Mouse (Mus musculus) embryonic facial prominence, embryonic 12.5 days (tissue): Measurements from ENCODE around the gene Helb. TPM values are rescaled to one million over a fixed set of nuclear protein-coding genes. Genes with fewer than 3 reads are reported as not detected.

Experiments used
- ATAC-seq: fragments of 200-750 bp; cut with Nextera tagmentation; 2 replicates; pipeline ENCODE4 v1.8.0; 2017; ENCODE audit not compliant: insufficient number of reproducible peaks, insufficient read depth, low FRiP score, low TSS enrichment
- H3K27ac ChIP-seq: fragments of 300-500 bp; sonication (generic); 2 replicates; pipeline ENCODE4 v1.5.1; 2016; ENCODE audit warnings: mild to moderate bottlenecking
- H3K27me3 ChIP-seq: fragments of 300-500 bp; sonication (generic); 2 replicates; pipeline ENCODE4 v1.6.1; 2016; ENCODE audit warnings: mild to moderate bottlenecking, moderate library complexity
- H3K36me3 ChIP-seq: fragments of 300-500 bp; sonication (generic); 2 replicates; pipeline ENCODE4 v1.6.1; 2016; ENCODE audit warnings: mild to moderate bottlenecking
- H3K4me1 ChIP-seq: fragments of 300-500 bp; sonication (generic); 2 replicates; pipeline ENCODE4 v1.6.1; 2016
- H3K4me2 ChIP-seq: fragments of 300-500 bp; sonication (generic); replicated peaks from 2 replicates; pipeline ENCODE4 v1.6.1; 2016; ENCODE audit warnings: mild to moderate bottlenecking, moderate library complexity
- H3K4me3 ChIP-seq: fragments of 300-500 bp; sonication (generic); 2 replicates; pipeline ENCODE4 v1.5.1; 2016; ENCODE audit warnings: mild to moderate bottlenecking
- H3K9ac ChIP-seq: fragments of 300-500 bp; sonication (generic); 2 replicates; pipeline ENCODE4 v1.6.1; 2016; ENCODE audit warnings: mild to moderate bottlenecking, moderate library complexity
- H3K9me3 ChIP-seq: fragments of 300-500 bp; sonication (generic); 2 replicates; pipeline ENCODE4 v1.6.1; 2016; ENCODE audit warnings: mild to moderate bottlenecking, moderate library complexity
- WGBS: fragments of 180-500 bp; shearing (Covaris S2); methylation state at CpG from one replicate; pipeline ENCODE4 v1.1.7; 2016; 5-methylcytosine and 5-hydroxymethylcytosine counted together
- polyA plus RNA-seq: library from polyadenylated mRNA; unstranded; fragments of >200 nt; fragmentation: Nextera tagmentation; extraction: Ambion mirVana; gene quantifications from 2 replicates; pipeline ENCODE4 v1.2.1, GENCODE M21; 2016

Helb gene
- polyA plus RNA-seq, 1 experiment from 2014 or later, result 7.9 TPM

GRCm38 (mm10) chr10:120077850-120078249 lies 34.9 kb downstream of the Helb start:
- Histone ChIP-seq H3K36me3 (peaks cover 3% of the 10 kb centered on the region; the same call in 1 of the 2 replicates), H3K9ac (no peak overlapping the region), H3K27ac (no peak overlapping the region), H3K27me3 (no peaks in the 10 kb centered on the region), H3K9me3 (no peaks in the 10 kb centered on the region), H3K4me1 (no peaks in the 10 kb centered on the region), H3K4me2 (no peak overlapping the region), H3K4me3 (no peak overlapping the region)
- WGBS, result 71% methylated on average over 3 of the region's 3 CpGs
- ATAC-seq, result no peak

DNA sequence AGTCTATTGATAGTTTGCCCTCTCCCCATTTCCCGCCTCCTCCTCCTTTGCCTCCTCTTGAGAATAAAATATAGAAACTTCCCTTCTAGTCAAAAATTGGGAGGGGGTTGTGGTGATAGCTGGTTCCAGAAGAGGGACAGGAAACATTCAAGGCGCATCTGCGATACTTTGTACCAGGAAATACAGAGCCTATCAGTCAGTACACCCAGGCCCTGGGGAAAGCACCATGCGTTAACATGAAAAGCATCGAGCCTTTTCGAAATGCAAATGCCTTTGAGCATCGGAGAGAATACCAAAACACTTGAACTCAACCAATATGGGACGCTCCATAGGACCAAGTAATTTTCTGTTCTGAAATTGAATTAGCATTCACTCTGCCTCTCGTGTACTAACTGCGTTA lies 46.5 kb downstream of the Helb start:
- no peaks in the 10 kb centered on the region for H3K4me1 ChIP-seq
- H3K36me3 ChIP-seq, result no peaks in the 10 kb centered on the region
- no peak for ATAC-seq

DNA sequence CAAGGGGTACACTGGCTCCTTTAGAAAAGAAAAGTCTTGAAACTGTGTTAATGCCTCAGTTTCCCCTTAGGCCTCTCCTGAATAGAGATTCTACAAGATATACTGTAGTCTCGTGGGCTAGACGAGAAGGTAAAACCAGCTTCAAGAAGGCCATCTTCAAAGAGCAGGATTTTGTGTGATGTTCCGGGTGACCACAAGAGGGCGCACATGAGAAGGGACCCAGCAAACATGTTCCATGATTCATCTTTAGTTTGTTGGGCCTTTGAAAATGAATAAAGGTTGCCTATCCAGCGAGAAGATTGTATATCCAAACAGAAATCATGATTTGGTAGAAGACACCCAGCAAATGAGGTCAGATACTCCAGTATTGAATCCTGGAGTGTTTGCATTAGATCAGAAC lies 48.4 kb downstream of the Helb start:
- no peak overlapping the region for H3K27ac ChIP-seq
- no peaks in the 10 kb centered on the region for H3K9me3 ChIP-seq
- no peak overlapping the region for H3K4me3 ChIP-seq
- no peak overlapping the region for H3K9ac ChIP-seq
- 24% methylated on average over 5 of the region's 5 CpGs for WGBS
- H3K4me1 ChIP-seq, result no peaks in the 10 kb centered on the region
- no peak for ATAC-seq
- H3K27me3 ChIP-seq, result no peaks in the 10 kb centered on the region
- H3K4me2 ChIP-seq, result no peak overlapping the region
- H3K36me3 ChIP-seq, result no peaks in the 10 kb centered on the region

More for the DNA sequence above, 46.5 kb downstream of the Helb start:
- Histone ChIP-seq H3K27ac (no peak overlapping the region), H3K4me3 (no peak overlapping the region), H3K9ac (no peak overlapping the region), H3K4me2 (no peak overlapping the region), H3K27me3 (no peaks in the 10 kb centered on the region), H3K9me3 (no peaks in the 10 kb centered on the region)
- 91% methylated on average over 10 of the region's 10 CpGs for WGBS

DNA sequence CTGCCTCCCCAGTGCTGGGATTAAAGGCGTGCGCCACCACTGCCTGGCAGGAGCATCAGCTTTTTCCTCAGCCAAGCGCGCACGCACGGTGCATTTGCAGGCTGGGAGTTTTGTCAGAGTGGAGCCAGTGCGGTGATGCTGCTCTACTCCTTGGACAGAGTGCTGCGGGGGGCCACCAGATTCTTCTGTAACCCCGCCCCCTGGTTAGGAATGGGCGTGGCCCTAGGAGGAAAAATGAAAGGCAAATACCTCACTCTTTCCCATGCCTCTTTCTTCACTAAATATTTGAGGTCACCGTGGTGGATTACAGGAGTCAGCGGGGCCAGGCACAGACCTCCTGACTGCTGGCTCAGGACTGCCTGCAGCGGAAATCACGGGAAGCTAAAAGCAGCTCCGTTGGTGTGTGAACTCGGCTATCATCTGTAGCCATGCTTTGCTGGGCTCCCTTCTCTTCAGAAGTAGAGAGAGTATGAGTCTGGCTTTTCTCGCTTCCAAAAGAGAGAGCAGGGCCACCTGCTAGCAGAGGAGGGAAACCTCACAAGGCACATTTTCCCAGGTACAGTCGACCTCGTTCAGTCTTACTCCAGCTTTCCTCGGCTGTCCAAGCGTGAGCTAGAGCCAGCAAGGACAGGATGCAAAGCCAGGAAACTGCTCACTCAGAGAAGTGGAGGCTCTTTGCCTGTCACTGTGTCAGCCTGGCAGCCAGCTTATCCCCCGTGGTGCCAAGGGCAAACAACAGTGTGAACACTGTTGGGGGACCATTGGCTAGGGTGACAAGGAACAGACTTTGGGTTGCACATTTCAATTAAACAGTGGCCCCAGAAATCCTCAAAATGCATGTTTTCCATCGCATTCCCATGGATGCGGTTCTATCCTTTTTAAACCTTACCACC lies 51.3 kb downstream of the Helb start:
- Histone ChIP-seq H3K9me3 (no peaks in the 10 kb centered on the region), H3K4me2 (no peak overlapping the region), H3K27me3 (no peaks in the 10 kb centered on the region), H3K4me1 (no peaks in the 10 kb centered on the region), H3K4me3 (no peak overlapping the region), H3K9ac (no peak overlapping the region), H3K36me3 (no peaks in the 10 kb centered on the region), H3K27ac (no peak overlapping the region)
- 79% methylated on average over 24 of the region's 24 CpGs for WGBS
- ATAC-seq, result no peak

DNA sequence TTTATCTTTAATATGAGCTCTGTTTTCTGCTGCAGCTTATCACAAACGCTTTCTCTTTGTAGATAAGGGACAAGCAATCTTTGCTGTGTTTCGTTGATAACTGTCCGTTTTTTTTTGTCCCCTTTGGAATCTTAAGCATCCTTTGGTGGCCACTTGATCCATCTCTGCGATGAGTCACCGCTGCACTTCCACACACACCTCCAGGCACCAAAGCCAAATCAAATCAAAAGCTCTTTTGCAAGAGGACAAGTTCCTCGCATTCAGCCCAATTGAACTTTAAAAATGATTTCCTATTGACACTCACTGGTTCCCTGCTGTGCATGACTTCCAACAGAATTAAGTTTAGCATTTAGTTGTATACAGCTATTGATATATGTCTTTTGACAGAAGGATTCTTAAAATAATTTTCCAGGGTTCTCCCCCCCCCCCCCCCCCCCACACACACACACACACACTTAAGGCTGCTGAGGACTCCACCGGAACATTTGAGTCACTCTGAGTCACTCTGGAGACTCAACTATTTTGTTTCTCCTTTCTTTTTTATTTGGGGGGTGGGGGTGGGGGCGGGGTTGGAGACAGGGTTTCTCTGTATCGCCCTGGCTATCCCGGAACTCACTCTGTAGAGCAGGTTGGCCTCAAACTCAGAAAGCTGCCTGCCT lies 52.1 kb downstream of the Helb start:
- Histone ChIP-seq H3K9ac (no peak overlapping the region), H3K36me3 (no peaks in the 10 kb centered on the region), H3K4me2 (no peak overlapping the region), H3K27ac (no peak overlapping the region), H3K4me3 (no peak overlapping the region), H3K4me1 (no peaks in the 10 kb centered on the region), H3K9me3 (no peaks in the 10 kb centered on the region), H3K27me3 (no peaks in the 10 kb centered on the region)
- ATAC-seq, result no peak
- 86% methylated on average over 10 of the region's 10 CpGs for WGBS

DNA sequence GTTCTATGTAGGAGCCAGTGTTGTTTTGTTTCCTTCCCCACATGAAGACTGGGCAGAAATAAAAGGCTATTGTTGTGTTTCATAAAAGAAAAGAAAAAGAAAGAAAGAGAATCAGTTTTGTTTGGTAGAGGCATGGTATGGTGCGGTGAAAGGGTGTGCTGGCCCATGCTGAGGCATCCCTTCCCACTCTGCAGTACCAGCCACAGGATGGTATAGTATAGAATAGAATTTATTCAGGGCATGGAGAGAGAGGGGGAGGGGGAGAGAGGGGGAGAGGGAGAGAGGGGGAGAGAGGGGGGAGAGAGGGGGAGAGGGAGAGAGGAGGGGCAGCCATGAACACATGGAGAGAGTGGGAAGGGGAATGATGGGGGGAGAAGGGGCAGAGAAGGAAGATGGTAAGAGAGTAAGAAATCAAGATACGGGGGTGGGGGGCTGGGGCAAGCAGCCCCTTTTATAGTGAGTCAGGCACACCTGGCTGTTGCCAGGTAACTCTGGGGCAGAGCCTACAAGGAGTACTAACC lies 68.0 kb downstream of the Helb start:
- Histone ChIP-seq H3K4me1 (no peaks in the 10 kb centered on the region), H3K9ac (no peak overlapping the region), H3K27ac (no peak overlapping the region), H3K4me3 (no peak overlapping the region), H3K27me3 (no peaks in the 10 kb centered on the region), H3K9me3 (no peaks in the 10 kb centered on the region), H3K4me2 (no peak overlapping the region), H3K36me3 (no peaks in the 10 kb centered on the region)
- 89% methylated on average over 2 of the region's 2 CpGs for WGBS
- ATAC-seq, result no peak

DNA sequence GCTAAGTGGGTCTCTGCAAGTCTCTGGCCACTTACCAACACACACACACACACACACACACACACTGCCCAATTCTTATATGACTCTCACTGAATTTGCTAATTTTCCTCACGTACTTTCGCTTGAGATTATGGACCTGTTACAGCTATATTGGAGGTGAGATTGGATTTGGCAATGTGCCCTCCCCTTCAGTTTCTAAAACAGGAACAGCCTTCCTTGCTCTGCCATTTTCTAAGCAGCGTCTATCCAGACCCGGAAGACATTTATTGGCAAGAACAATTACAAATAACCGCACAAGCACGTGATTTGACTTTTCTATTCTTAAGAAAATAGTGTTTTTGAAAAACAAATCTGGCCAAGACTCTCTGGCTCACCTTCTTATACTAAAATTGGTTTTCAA lies 68.5 kb downstream of the Helb start:
- Histone ChIP-seq H3K4me2 (no peak overlapping the region), H3K36me3 (no peaks in the 10 kb centered on the region), H3K9me3 (no peaks in the 10 kb centered on the region), H3K27me3 (no peaks in the 10 kb centered on the region), H3K4me1 (no peaks in the 10 kb centered on the region), H3K9ac (no peak overlapping the region), H3K4me3 (no peak overlapping the region), H3K27ac (no peak overlapping the region)
- ATAC-seq, result no peak
- 86% methylated on average over 6 of the region's 6 CpGs for WGBS

DNA sequence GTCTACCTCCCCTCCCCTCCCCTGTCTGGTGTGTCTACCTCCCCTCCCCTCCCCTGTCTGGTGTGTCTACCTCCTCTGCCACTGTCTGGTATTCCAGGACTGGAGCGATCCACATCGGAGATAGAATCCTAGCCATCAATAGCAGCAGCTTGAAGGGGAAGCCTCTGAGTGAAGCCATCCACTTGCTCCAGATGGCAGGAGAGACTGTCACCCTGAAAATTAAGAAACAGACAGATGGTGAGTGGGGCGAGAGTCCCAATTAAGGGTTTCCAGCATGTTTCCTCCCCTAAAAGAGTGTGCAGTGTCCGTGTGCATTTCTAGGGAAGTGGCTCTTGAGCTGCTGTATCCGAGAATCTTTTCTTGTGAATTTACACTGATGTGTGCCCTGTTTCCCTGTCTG lies 74.6 kb downstream of the Helb start:
- H3K4me2 ChIP-seq, result no peak overlapping the region
- 86% methylated on average over 5 of the region's 5 CpGs for WGBS
- H3K9ac ChIP-seq, result no peak overlapping the region
- H3K27ac ChIP-seq, result no peak overlapping the region
- no peaks in the 10 kb centered on the region for H3K9me3 ChIP-seq
- H3K4me3 ChIP-seq, result no peak overlapping the region
- ATAC-seq, result no peak
- no peaks in the 10 kb centered on the region for H3K4me1 ChIP-seq
- no peaks in the 10 kb centered on the region for H3K36me3 ChIP-seq
- no peaks in the 10 kb centered on the region for H3K27me3 ChIP-seq

GRCm38 (mm10) chr10:120035824-120036223 lies 77.0 kb downstream of the Helb start:
- Histone ChIP-seq H3K9me3 (no peaks in the 10 kb centered on the region), H3K27me3 (no peaks in the 10 kb centered on the region), H3K4me3 (no peak overlapping the region), H3K4me1 (no peaks in the 10 kb centered on the region), H3K9ac (no peak overlapping the region), H3K4me2 (no peak overlapping the region), H3K36me3 (no peaks in the 10 kb centered on the region), H3K27ac (no peak overlapping the region)
- 68% methylated on average over 6 of the region's 6 CpGs for WGBS
- no peak for ATAC-seq

- Histone ChIP-seq H3K27me3 (no peaks in the 10 kb centered on the region), H3K9me3 (no peaks in the 10 kb centered on the region), H3K4me2 (no peak overlapping the region), H3K36me3 (no peaks in the 10 kb centered on the region), H3K4me1 (no peaks in the 10 kb centered on the region), H3K4me3 (no peak overlapping the region), H3K27ac (no peak overlapping the region), H3K9ac (no peak overlapping the region)
- 52% methylated on average over 15 of the region's 15 CpGs for WGBS
- ATAC-seq, result no peak
These were observed 77.5 kb downstream of the Helb start for GRCm38 (mm10) chr10:120035211-120035733.

DNA sequence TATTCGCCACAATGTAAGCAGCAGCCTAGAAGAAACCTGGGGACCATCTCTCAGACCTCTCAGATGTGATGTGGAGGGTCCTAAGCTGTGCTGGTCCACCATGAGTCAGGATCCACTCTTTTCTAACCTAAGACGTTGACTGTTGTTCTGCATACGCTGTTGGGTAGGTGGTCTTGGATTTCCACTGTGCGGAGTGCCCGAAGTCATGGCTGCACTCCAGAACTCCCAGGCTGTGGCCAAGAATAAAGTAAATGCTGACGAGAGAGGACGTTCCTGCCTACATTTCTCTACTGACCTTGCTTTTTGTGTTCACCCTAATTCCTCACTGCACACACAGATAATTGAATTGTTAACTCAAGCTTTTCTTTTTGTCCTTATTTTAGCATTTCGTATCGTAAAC lies 78.9 kb downstream of the Helb start:
- Histone ChIP-seq H3K4me3 (no peak overlapping the region), H3K9ac (no peak overlapping the region), H3K4me2 (no peak overlapping the region), H3K27ac (no peak overlapping the region), H3K9me3 (no peaks in the 10 kb centered on the region), H3K4me1 (no peaks in the 10 kb centered on the region), H3K27me3 (no peaks in the 10 kb centered on the region), H3K36me3 (no peaks in the 10 kb centered on the region)
- no peak for ATAC-seq
- WGBS, result 88% methylated on average over 9 of the region's 9 CpGs
